In genomic region chr10:81415146-81415545, GRCm38 (mm10) we compare ENCODE assay signal across 10 mouse cellular contexts. TPM values are rescaled to one million over a fixed set of nuclear protein-coding genes. Genes with fewer than 3 reads are reported as not detected.
DNase-seq lines count a peak whose midpoint lies in the region; ATAC-seq and TF ChIP-seq lines count a peak whose summit lies in the region.
"Had no signal": no experiment of that assay in that cellular context is flagged by ENCODE, and none has a peak within 500 bp of the region (broad histone marks: within the 10 kb centered on the region; RNA-seq: fewer than 3 reads in every experiment).

No protein-coding gene starts in this region.

- no peaks in the 10 kb centered on the region for H3K9me3 ChIP-seq in heart, embryonic 10.5 days
- no peaks in the 10 kb centered on the region for H3K9me3 ChIP-seq in liver, embryonic 12.5 days (replicated peaks)
- H3K9me3 ChIP-seq in liver, embryonic 11.5 days (ENCODE audit: control insufficient read depth, low read length), result no peaks in the 10 kb centered on the region

- peaks cover 25% of the 10 kb centered on the region for H3K27me3 ChIP-seq in heart, embryonic 10.5 days (ENCODE audit: insufficient read depth, poor library complexity, severe bottlenecking)
- H3K27me3 ChIP-seq in liver, embryonic 12.5 days (replicated peaks), result peaks cover 33% of the 10 kb centered on the region
- no peaks in the 10 kb centered on the region; the same call in 1 of the 2 replicates for H3K27me3 ChIP-seq in liver, embryonic 11.5 days (replicated peaks; ENCODE audit: control insufficient read depth, insufficient read depth, low read length)

- peaks cover 96% of the 10 kb centered on the region for H3K4me1 ChIP-seq in heart, embryonic 10.5 days
- H3K4me1 ChIP-seq in liver, embryonic 12.5 days, result peaks cover 86% of the 10 kb centered on the region
- peaks cover 73% of the 10 kb centered on the region for H3K4me1 ChIP-seq in liver, embryonic 11.5 days (replicated peaks; ENCODE audit: control insufficient read depth, insufficient read depth, low read length)
- H3K4me1 ChIP-seq in cortical plate, adult 2 months (ENCODE audit: control insufficient read depth, insufficient read depth, low read length), result peaks cover 27% of the 10 kb centered on the region

- no peak for DNase-seq in heart, embryonic 10.5 days (ENCODE audit: low spot score)
- DNase-seq in heart, adult 18-20 months, result no peak
- no peak for DNase-seq in liver, embryonic 11.5 days (ENCODE audit: low spot score)
- DNase-seq in cerebellum, adult 11-12 months, result no peak
- no peak for DNase-seq in spleen, adult 18-20 months

- no peak overlapping the region for H3K9ac ChIP-seq in liver, embryonic 12.5 days
- H3K9ac ChIP-seq in liver, embryonic 11.5 days (ENCODE audit: low read depth, low read length), result no peak overlapping the region

- peaks cover 6% of the 10 kb centered on the region; the same call in 1 of the 2 replicates for H3K36me3 ChIP-seq in heart, embryonic 10.5 days
- peaks cover 3% of the 10 kb centered on the region; the same call in 1 of the 2 replicates for H3K36me3 ChIP-seq in liver, embryonic 12.5 days
- H3K36me3 ChIP-seq in liver, embryonic 11.5 days (ENCODE audit: control insufficient read depth, insufficient read depth, low read length), result no peaks in the 10 kb centered on the region
- no peaks in the 10 kb centered on the region for H3K36me3 ChIP-seq in macrophage (ENCODE audit: inconsistent target)

- TF ChIP-seq CTCF in cortical plate, adult 2 months (IDR thresholded peaks at IDR 0.05; ENCODE audit: extremely low read depth, insufficient read depth, low read length), result no peak

- TF ChIP-seq POLR2A in cortical plate, adult 2 months (IDR thresholded peaks at IDR 0.05; ENCODE audit: extremely low read depth, insufficient read depth, low read length), result no peak

- peak overlapping the region; percentile 86 for H3K27ac ChIP-seq in heart, embryonic 10.5 days
- H3K27ac ChIP-seq in liver, embryonic 12.5 days, result 0 out of 2 replicates have a peak overlapping the region, but pooled peaks have one; percentile 36
- no peak overlapping the region for H3K27ac ChIP-seq in liver, embryonic 11.5 days (ENCODE audit: low read depth, low read length)
- H3K27ac ChIP-seq in cortical plate, adult 2 months (ENCODE audit: insufficient read depth, low read length), result peak overlapping the region; percentile 90
- H3K27ac ChIP-seq in macrophage, result peak overlapping the region; percentile 67; the same call in 1 of the 2 replicates

- ATAC-seq in liver, embryonic 12.5 days, result no peak
- no peak for ATAC-seq in liver, embryonic 11.5 days (replicated peaks; ENCODE audit: low FRiP score)

- no peak overlapping the region for H3K4me2 ChIP-seq in liver, embryonic 12.5 days
- no peak overlapping the region for H3K4me2 ChIP-seq in liver, embryonic 11.5 days

- H3K79me2 ChIP-seq in macrophage (ENCODE audit: inconsistent target), result peaks cover 94% of the 10 kb centered on the region

- no peak overlapping the region for H3K4me3 ChIP-seq in heart, embryonic 10.5 days
- H3K4me3 ChIP-seq in liver, embryonic 12.5 days, result no peak overlapping the region
- no peak overlapping the region for H3K4me3 ChIP-seq in liver, embryonic 11.5 days (ENCODE audit: low read depth, low read length)
- H3K4me3 ChIP-seq in cortical plate, adult 2 months (ENCODE audit: insufficient read depth, low read length), result no peak overlapping the region
- no peak overlapping the region for H3K4me3 ChIP-seq in macrophage (ENCODE audit: inconsistent target)

- WGBS in heart, embryonic 10.5 days, result 76% methylated on average over 5 of the region's 5 CpGs
- WGBS in liver, embryonic 12.5 days (ENCODE audit: insufficient replicate concordance), result 71% methylated on average over 5 of the region's 5 CpGs
- 76% methylated on average over 5 of the region's 5 CpGs for WGBS in liver, embryonic 11.5 days
- 76% methylated on average over 5 of the region's 5 CpGs for WGBS in macrophage (ENCODE audit: missing documents)

RNA-seq across cellular contexts. Expression of gene Smim24, which starts 22.3 kb away (rescaled TPM):
- 3.4 and 4.0 TPM in 2 replicates for polyA plus RNA-seq in heart, embryonic 10.5 days (2016; fragmentation: Nextera tagmentation; extraction: Ambion mirVana)
- 1 to 10 TPM; 1.9 to 2.2 TPM for total RNA-seq in heart, adult 18-20 months (2021)
- polyA plus RNA-seq in liver, embryonic 12.5 days (2016; fragmentation: Nextera tagmentation; extraction: Ambion mirVana), result 1.8 TPM in 2 replicates
- 3.8 and 4.5 TPM in 2 replicates for polyA plus RNA-seq in liver, embryonic 11.5 days (2014; fragmentation: Nextera tagmentation; extraction: Ambion mirVana)
- 2.5 and 3.0 TPM in 2 replicates for polyA plus RNA-seq in cortical plate, adult 2 months (2012; rRNA removed)
- 1 to 10 TPM in 19 of 26 experiments, under 1 TPM in 2, not detected in 5; 0.62 to 6.3 (median 2.6) TPM for total RNA-seq in macrophage (2018; cell fraction: chromatin; rRNA removed)
- total RNA-seq in macrophage (2018; cell fraction: cytosol; rRNA removed), result 10 to 100 TPM in 25 of 26 experiments, 1 to 10 TPM in 1; 9.7 to 17.7 (median 13.3) TPM
- 10 to 100 TPM in 1 of 26 experiments, 1 to 10 TPM in 25; 1.4 to 11.8 (median 5.5) TPM for total RNA-seq in macrophage (2018; cell fraction: nucleus; rRNA removed)
- 9.6 to 21.8 TPM (median 14.6 TPM) in 3 replicates for polyA plus RNA-seq in macrophage (2018)

RNA-seq across cellular contexts. Expression of gene Gm48552, which starts 26.3 kb away (rescaled TPM):
- 1.1 and 1.7 TPM in 2 replicates for polyA plus RNA-seq in heart, embryonic 10.5 days (2016; fragmentation: Nextera tagmentation; extraction: Ambion mirVana)
- under 1 TPM in 1 of 2 experiments, not detected in 1; 0.51 TPM for total RNA-seq in heart, adult 18-20 months (2021)
- polyA plus RNA-seq in liver, embryonic 12.5 days (2016; fragmentation: Nextera tagmentation; extraction: Ambion mirVana), result 0.71 and 0.98 TPM in 2 replicates
- 0.62 and 0.67 TPM in 2 replicates for polyA plus RNA-seq in liver, embryonic 11.5 days (2014; fragmentation: Nextera tagmentation; extraction: Ambion mirVana)
- polyA plus RNA-seq in cortical plate, adult 2 months (2012; rRNA removed), result 6.8 and 7.8 TPM in 2 replicates
- total RNA-seq in macrophage (2018; cell fraction: chromatin; rRNA removed), result 1 to 10 TPM in 17 of 26 experiments, not detected in 9; 1.1 to 5.7 (median 2.3) TPM
- 1 to 10 TPM in 1 of 26 experiments, under 1 TPM in 7, not detected in 18; 0.22 to 1.1 (median 0.36) TPM for total RNA-seq in macrophage (2018; cell fraction: cytosol; rRNA removed)
- total RNA-seq in macrophage (2018; cell fraction: nucleus; rRNA removed), result 1 to 10 TPM in 9 of 26 experiments, under 1 TPM in 1, not detected in 16; 0.63 to 8.6 (median 2.8) TPM
- polyA plus RNA-seq in macrophage (2018), result 0.57 TPM in 1 of 3 replicates, not detected in the others
- total RNA-seq: granulocyte monocyte progenitor cell, adult 5-6 weeks; megakaryocyte-erythroid progenitor cell, adult 5-6 weeks had no signal

RNA-seq across cellular contexts. Expression of gene Gm48551, which starts 30.9 kb away (rescaled TPM):
- 2.2 and 3.1 TPM in 2 replicates for polyA plus RNA-seq in heart, embryonic 10.5 days (2016; fragmentation: Nextera tagmentation; extraction: Ambion mirVana)
- 1 to 10 TPM in 1 of 2 experiments, under 1 TPM in 1; 0.65 to 2.3 TPM for total RNA-seq in heart, adult 18-20 months (2021)
- polyA plus RNA-seq in liver, embryonic 12.5 days (2016; fragmentation: Nextera tagmentation; extraction: Ambion mirVana), result 0.68 and 1.2 TPM in 2 replicates
- polyA plus RNA-seq in liver, embryonic 11.5 days (2014; fragmentation: Nextera tagmentation; extraction: Ambion mirVana), result 1.3 and 1.9 TPM in 2 replicates
- polyA plus RNA-seq in cortical plate, adult 2 months (2012; rRNA removed), result 5.8 and 5.9 TPM in 2 replicates
- total RNA-seq in macrophage (2018; cell fraction: chromatin; rRNA removed), result 1 to 10 TPM in 22 of 26 experiments, under 1 TPM in 3, not detected in 1; 0.38 to 4.3 (median 2.4) TPM
- total RNA-seq in macrophage (2018; cell fraction: cytosol; rRNA removed), result 1 to 10 TPM in 1 of 26 experiments, under 1 TPM in 25; 0.15 to 1.2 (median 0.53) TPM
- total RNA-seq in macrophage (2018; cell fraction: nucleus; rRNA removed), result 1 to 10 TPM in 25 of 26 experiments, under 1 TPM in 1; 0.81 to 7.0 (median 2.7) TPM
- 0.07 to 1.0 TPM (median 0.46 TPM) in 3 replicates for polyA plus RNA-seq in macrophage (2018)

RNA-seq across cellular contexts. Expression of gene Dohh, which starts 30.9 kb away (rescaled TPM):
- polyA plus RNA-seq in heart, embryonic 10.5 days (2016; fragmentation: Nextera tagmentation; extraction: Ambion mirVana), result 100 and 105 TPM in 2 replicates
- 10 to 100 TPM; 49.9 to 59.6 TPM for total RNA-seq in heart, adult 18-20 months (2021)
- 70.0 and 74.5 TPM in 2 replicates for polyA plus RNA-seq in liver, embryonic 12.5 days (2016; fragmentation: Nextera tagmentation; extraction: Ambion mirVana)
- polyA plus RNA-seq in liver, embryonic 11.5 days (2014; fragmentation: Nextera tagmentation; extraction: Ambion mirVana), result 97.4 and 99.3 TPM in 2 replicates
- polyA plus RNA-seq in cortical plate, adult 2 months (2012; rRNA removed), result 106 and 108 TPM in 2 replicates
- total RNA-seq in macrophage (2018; cell fraction: chromatin; rRNA removed), result 10 to 100 TPM in 20 of 26 experiments, 1 to 10 TPM in 6; 5.0 to 26.5 (median 14.1) TPM
- total RNA-seq in macrophage (2018; cell fraction: cytosol; rRNA removed), result 10 to 100 TPM; 21.6 to 41.1 (median 29.6) TPM
- total RNA-seq in macrophage (2018; cell fraction: nucleus; rRNA removed), result 10 to 100 TPM in 24 of 26 experiments, 1 to 10 TPM in 2; 9.0 to 30.8 (median 16.6) TPM
- polyA plus RNA-seq in macrophage (2018), result 21.0 to 48.1 TPM (median 32.0 TPM) in 3 replicates

RNA-seq across cellular contexts. Expression of gene Fzr1, which starts 36.8 kb away (rescaled TPM):
- 105 and 117 TPM in 2 replicates for polyA plus RNA-seq in heart, embryonic 10.5 days (2016; fragmentation: Nextera tagmentation; extraction: Ambion mirVana)
- total RNA-seq in heart, adult 18-20 months (2021), result 10 to 100 TPM; 27.6 to 35.6 TPM
- 93.8 and 100 TPM in 2 replicates for polyA plus RNA-seq in liver, embryonic 12.5 days (2016; fragmentation: Nextera tagmentation; extraction: Ambion mirVana)
- polyA plus RNA-seq in liver, embryonic 11.5 days (2014; fragmentation: Nextera tagmentation; extraction: Ambion mirVana), result 74.0 and 75.9 TPM in 2 replicates
- 75.5 and 76.0 TPM in 2 replicates for polyA plus RNA-seq in cortical plate, adult 2 months (2012; rRNA removed)
- total RNA-seq in macrophage (2018; cell fraction: chromatin; rRNA removed), result 10 to 100 TPM; 37.1 to 93.5 (median 67.0) TPM
- total RNA-seq in macrophage (2018; cell fraction: cytosol; rRNA removed), result 10 to 100 TPM; 14.6 to 29.0 (median 20.0) TPM
- 10 to 100 TPM; 20.2 to 46.0 (median 34.3) TPM for total RNA-seq in macrophage (2018; cell fraction: nucleus; rRNA removed)
- polyA plus RNA-seq in macrophage (2018), result 12.9 to 17.0 TPM (median 15.3 TPM) in 3 replicates
